Mouse (Mus musculus): ENCODE measurements around the gene Agtrap.
"Not testable (repeated sequence)": the region's sequence is repeated elsewhere in the genome, so short reads cannot be mapped to it uniquely, and the experiment has no call there.

The Agtrap gene

DNA sequence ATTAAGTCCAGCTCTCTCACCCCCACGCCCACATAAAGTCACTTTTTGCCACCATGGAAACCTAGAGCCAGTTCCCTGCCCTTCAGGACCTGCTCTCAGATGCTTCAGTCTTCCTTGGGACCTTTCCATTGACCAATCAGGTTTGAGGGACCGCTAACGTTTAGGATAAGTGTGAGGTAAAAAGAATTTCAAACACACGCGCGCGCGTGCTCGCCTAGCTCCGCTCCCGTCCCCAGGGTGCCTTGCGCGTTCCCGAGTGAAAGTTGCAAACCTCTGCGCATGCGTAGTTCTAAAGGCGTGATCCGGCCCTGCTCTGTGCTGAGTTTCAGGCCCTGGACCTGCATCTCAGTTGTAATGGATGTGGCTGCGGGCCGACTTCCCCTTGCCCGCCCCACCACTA lies 12.6 kb downstream of the Agtrap start:
- DNase-seq (ENCODE audit: low spot score) = peak; percentile 76

GRCm38 (mm10) chr4:148074521-148075189 lies 13.2 kb downstream of the Agtrap start:
- DNase-seq (ENCODE audit: low spot score) = no peak

DNA sequence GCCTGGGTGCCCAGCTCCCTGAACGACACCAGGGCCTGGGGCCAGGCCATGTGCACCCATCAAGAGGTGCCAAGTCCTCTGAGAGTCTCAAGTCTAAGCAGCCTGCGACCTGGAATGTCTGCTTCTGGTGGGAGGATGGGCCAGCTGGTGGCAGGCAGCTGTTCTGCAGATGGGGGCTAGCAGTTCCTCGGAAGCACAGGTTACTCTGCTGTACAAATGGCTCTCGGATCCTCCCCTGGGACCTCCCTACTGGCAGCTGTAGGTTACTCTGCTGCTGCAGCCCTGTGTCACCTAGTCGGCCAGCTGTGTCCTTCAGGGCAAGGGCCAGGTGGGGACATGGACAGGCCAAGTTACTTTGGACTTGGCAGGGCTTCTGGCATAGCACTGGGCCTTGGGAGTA lies 16.3 kb downstream of the Agtrap start:
- DNase-seq (ENCODE audit: low spot score) = no peak

- DNase-seq (ENCODE audit: low spot score) = no peak
Measured at GRCm38 (mm10) chr4:148069602-148070218, 18.1 kb downstream of the Agtrap start.

DNA sequence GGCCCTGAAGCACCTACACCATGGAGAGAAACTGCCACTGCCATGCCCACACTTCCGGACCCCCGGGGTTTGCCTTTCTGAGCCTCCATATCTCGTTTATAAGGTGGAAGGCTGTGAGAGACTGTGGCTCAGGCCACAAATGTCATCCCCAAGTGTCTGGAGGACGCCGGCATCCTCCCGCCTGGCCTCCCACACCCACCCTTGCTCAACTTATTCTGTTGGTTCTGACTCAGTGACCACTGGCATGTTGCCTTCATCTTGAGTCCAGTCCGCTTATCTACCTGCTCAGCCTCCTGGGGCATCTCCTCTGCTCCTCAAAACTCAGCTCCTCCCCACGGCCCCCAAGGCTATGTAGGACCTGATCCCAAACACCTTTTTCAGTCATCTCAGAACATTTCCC lies 20.5 kb downstream of the Agtrap start:
- no peak for DNase-seq (ENCODE audit: low spot score)

GRCm38 (mm10) chr4:148066401-148066744 lies 21.5 kb downstream of the Agtrap start:
- DNase-seq (ENCODE audit: low spot score) = no peak

- no peak for DNase-seq (ENCODE audit: low spot score)
Measured at GRCm38 (mm10) chr4:148065702-148066400, 22.0 kb downstream of the Agtrap start.

DNA sequence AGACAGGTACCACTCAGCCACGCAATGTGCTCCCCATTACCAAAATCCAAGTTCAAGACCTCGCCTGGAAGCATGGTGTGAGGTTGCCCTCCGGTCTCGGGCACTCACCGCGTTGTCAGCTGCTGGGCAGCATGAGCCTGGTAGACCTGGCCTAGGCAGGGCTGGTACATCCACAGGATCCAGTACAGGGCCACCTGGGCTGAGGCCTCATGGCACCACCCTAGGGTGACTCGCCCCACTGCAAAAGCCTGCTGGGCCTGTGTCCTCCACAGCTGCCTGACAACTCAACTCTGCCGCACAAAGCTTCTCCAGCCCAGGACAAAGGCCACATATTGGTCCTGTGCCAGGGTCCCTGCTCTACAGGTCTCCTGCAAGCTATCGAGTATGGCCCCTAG lies 26.7 kb downstream of the Agtrap start:
- no peak for DNase-seq (ENCODE audit: low spot score)

DNA sequence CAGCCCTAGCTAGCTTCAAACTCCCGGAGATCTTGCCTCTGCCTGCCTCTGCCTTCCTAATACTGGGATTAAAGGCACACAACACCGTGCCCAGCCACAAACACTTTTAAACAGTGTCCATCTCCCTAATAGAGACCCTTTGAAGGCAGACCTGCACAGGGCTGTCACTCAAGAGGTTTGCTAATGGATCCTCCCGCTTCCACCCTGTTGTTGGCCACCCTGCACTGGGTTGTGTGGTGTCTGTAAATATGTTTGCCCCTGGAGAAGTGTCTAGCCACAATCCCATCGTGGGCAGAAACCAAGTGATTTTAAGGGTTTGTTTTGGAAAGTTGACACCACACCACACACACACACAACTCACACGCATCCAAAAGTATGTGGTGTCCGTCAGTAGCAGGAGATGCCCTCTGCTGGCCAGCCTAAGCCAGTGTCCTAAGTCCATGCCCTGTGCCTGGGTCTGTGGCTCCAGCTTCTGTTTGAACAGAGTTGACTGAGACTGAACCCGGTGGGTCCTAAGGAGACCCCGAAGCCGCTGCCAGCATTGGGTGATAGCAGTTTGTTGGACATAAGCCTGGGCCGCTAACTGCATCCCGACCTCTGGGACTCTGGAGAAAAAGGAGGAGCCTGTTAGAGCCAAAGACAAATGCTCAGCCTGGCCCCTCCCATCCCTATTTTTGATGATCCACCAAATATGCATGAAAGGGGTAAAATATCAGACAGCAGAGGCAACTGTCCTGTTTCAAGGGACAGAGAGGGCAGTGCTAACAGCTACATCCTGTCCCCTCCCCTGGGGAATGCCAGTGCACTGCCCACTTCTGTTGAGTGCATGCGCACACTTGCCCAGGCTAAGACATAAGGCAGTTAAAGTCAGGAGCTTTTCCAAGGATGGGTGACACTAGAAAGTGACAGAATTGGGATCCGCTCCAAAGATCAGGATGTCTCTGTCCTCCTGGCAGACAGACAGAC lies 27.4 kb downstream of the Agtrap start:
- DNase-seq (ENCODE audit: low spot score) = no peak

GRCm38 (mm10) chr4:148058993-148059392 lies 28.8 kb downstream of the Agtrap start:
- DNase-seq (ENCODE audit: low spot score) = no peak

DNA sequence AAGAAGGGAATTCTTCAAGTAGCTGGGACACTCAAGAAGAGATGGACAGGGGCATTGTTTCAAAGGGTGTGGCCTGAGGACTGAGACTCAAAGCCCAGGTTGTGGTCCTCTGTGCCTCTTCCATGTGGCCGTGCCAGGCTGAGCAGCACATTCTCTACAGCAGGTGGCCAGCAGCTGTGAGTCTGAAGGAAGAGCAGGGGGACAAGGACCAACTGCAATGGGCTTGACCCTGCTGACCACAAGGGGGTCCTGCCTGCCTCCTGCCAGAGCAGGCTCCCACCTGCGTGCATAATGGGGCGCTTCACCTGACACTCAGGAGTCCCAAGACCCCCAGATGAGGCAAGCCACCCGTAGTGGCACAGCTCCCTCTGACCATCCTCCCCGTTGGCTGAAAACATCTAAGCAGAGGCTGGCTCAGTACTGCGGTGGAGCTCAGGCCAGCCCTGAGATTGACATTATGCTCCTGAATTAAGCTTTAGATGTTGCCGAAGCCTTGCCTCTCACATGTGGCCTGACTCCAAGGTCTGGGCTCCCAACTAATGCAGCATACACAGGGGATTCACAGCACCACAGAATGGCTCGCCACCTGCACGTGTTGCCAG lies 29.5 kb downstream of the Agtrap start:
- no peak for DNase-seq (ENCODE audit: low spot score)

DNA sequence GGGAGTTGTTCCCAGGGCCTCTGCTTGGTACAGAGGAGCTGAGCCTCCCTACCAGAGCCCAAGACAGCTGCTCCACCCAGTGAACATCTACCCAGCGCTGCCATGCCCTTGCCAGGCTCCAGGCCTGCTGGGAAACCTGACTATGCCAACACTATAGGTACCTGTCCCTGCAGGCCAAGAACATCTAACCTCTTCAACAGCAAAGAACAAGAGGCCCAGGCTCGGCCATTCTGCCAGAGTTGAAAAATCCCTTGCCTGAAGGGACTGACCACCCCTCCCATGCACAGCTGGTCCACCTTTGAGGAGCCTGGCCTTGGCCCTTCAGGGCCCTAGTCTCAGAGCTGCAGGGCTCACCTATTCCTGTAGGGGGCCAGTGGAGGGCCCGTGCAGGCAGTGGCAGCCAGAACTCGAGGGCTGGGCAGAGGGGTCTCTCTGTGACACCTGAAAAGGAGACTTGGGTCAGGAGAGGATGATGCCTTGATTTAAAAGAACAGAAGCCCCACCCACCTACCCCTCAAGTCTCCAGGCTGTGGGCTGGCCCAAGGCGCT lies 30.1 kb downstream of the Agtrap start:
- no peak for DNase-seq (ENCODE audit: low spot score)

GRCm38 (mm10) chr4:148056801-148057200 lies 31.0 kb downstream of the Agtrap start:
- no peak for DNase-seq (ENCODE audit: low spot score)

- DNase-seq (ENCODE audit: low spot score) = no peak
Measured at GRCm38 (mm10) chr4:148056246-148056645, 31.6 kb downstream of the Agtrap start.

- DNase-seq (ENCODE audit: low spot score) = no peak
Measured at GRCm38 (mm10) chr4:148054961-148055695, 32.7 kb downstream of the Agtrap start.

- no peak for DNase-seq (ENCODE audit: low spot score)
Measured at GRCm38 (mm10) chr4:148053417-148053920, 34.4 kb downstream of the Agtrap start.

DNA sequence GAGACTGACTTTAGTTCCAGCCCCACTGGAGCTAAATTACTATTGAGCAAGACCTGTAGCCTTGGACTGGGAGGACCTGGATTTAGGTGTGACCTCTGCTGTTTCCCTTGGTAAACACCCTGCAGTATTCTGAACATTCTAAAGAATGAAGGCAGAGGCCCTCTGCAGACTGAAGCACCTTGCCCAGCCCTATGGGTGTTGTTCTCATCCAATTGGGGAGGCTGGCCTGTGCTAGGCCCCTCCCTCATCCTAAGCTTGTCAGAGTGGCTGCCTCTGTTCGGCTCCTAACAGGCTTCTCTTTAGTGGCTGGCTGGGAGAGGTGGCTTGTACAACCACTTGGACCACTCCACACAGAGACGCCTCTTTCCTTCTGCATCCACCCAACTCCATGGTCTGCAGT lies 34.9 kb downstream of the Agtrap start:
- DNase-seq (ENCODE audit: low spot score) = no peak

DNA sequence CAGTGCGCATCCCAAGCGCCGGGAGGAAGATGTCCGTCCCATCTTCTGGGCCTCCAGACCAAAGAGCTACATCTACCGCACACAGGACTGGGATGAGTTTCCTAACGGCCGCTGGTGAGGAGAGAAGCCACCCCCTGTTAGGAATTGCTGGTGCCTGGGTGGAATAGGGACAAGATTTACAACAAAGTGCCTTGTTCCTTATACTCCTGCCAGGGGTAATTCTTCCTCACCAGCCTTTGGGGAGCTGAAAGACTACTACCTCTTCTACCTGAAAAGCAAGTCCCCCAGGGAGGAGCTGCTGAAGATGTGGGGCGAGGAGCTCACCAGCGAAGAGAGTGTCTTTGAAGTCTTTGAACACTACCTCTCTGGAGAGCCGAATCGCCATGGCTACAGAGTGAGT lies 35.9 kb downstream of the Agtrap start:
- DNase-seq (ENCODE audit: low spot score) = no peak

- DNase-seq (ENCODE audit: low spot score) = no peak
Measured at GRCm38 (mm10) chr4:148051046-148051776, 36.6 kb downstream of the Agtrap start.

DNA sequence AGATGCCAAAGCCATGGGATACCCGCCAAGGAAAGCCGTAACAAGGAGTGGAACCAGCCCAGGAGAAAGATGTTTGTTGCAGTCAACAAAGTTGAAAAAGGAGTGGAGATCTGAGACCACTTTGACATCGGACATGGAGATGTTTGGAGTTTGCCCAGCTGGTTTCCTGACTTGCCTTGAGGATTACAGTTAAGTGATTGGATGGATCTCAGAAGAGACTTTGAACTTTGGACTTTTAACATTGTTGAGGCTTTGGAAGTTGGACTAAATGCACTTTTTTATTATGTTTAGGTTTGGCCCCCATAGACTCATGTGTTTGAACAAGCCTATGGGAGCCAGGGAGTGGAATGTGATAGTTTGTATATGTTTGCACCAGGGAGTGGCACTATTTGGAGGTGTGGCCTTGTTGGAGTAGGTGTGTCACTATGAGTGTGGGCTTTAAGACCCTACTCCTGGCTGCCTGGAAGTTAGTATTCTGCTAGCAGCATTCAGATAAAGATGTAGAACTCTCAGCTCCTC lies 37.4 kb downstream of the Agtrap start:
- DNase-seq (ENCODE audit: low spot score) = not testable (repeated sequence)
